Mouse (Mus musculus): Measurements from ENCODE around the gene Ssty1. TPM values are rescaled to one million over a fixed set of nuclear protein-coding genes. Genes with fewer than 3 reads are reported as not detected.
"Not testable (repeated sequence)": the region's sequence is repeated elsewhere in the genome, so short reads cannot be mapped to it uniquely, and the experiment has no call there.

Gene Ssty1
- polyA plus RNA-seq (2014; fragmentation: Nextera tagmentation; extraction: Ambion mirVana), result not detected in 2 replicates

- DNase-seq (ENCODE audit: low spot score); H3K9ac ChIP-seq; H3K9me3 ChIP-seq (ENCODE audit: control insufficient read depth, low read length); H3K36me3 ChIP-seq (replicated peaks; ENCODE audit: control insufficient read depth, insufficient read depth); H3K4me3 ChIP-seq (replicated peaks; ENCODE audit: low read length); ATAC-seq (ENCODE audit: low FRiP score); H3K27me3 ChIP-seq (ENCODE audit: control insufficient read depth, insufficient read depth, low read length); H3K4me2 ChIP-seq (replicated peaks); H3K4me1 ChIP-seq (replicated peaks; ENCODE audit: control insufficient read depth, insufficient read depth, low read length); H3K27ac ChIP-seq: not testable (repeated sequence)
Measured at GRCm38 (mm10) chrY:18088816-18089215, at the start of gene Ssty1. Gene Ssty1, plus strand, starts transcription at chrY:18089116.

- not testable (repeated sequence) for H3K4me2 ChIP-seq (replicated peaks); H3K27ac ChIP-seq; H3K36me3 ChIP-seq (replicated peaks; ENCODE audit: control insufficient read depth, insufficient read depth); H3K9me3 ChIP-seq (ENCODE audit: control insufficient read depth, low read length); H3K4me1 ChIP-seq (replicated peaks; ENCODE audit: control insufficient read depth, insufficient read depth, low read length); H3K27me3 ChIP-seq (ENCODE audit: control insufficient read depth, insufficient read depth, low read length); H3K9ac ChIP-seq; ATAC-seq (ENCODE audit: low FRiP score); DNase-seq (ENCODE audit: low spot score); H3K4me3 ChIP-seq (replicated peaks; ENCODE audit: low read length)
- no CpG with 5 or more reads among the region's 3 CpGs for WGBS
Measured at GRCm38 (mm10) chrY:18061712-18062111, 27.2 kb upstream of the Ssty1 start, which contains the start of gene Gm21764. Gene Gm21764, minus strand, starts transcription at chrY:18061812.

Other genes with a start within 250 kb of the Ssty1 start
- gene Gm21904, start 242.8 kb upstream of the Ssty1 start, polyA plus RNA-seq (2014; fragmentation: Nextera tagmentation; extraction: Ambion mirVana), result not detected in 2 replicates
- gene Gm20772, start 214.4 kb upstream of the Ssty1 start, polyA plus RNA-seq (2014; fragmentation: Nextera tagmentation; extraction: Ambion mirVana), result not detected in 2 replicates
- gene Gm20831, start 214.4 kb upstream of the Ssty1 start, polyA plus RNA-seq (2014; fragmentation: Nextera tagmentation; extraction: Ambion mirVana), result not detected in 2 replicates
- gene Srsy, start 151.8 kb upstream of the Ssty1 start, polyA plus RNA-seq (2014; fragmentation: Nextera tagmentation; extraction: Ambion mirVana), result not detected in 2 replicates
- gene Gm21764, start 27.3 kb upstream of the Ssty1 start, polyA plus RNA-seq (2014; fragmentation: Nextera tagmentation; extraction: Ambion mirVana), result not detected in 2 replicates

All from hindbrain, embryonic 14.5 days (tissue).